Mouse (Mus musculus) hindbrain, embryonic 16.5 days (tissue): Measurements from ENCODE around the gene Gm572. TPM values are rescaled to one million over a fixed set of nuclear protein-coding genes. Genes with fewer than 3 reads are reported as not detected.
A peak's percentile ranks its signal among the peaks of the same experiment; 100 is the strongest.

ENCODE experiments used
- ATAC-seq: fragments of 200-750 bp; cut with Nextera tagmentation; 2 replicates; pipeline ENCODE4 v1.8.0; 2017; ENCODE audit warnings: moderate TSS enrichment, moderate library complexity
- H3K27ac ChIP-seq: fragments of 300-500 bp; sonication (generic); 2 replicates; pipeline ENCODE4 v1.5.1; 2014; ENCODE audit warnings: low read depth, mild to moderate bottlenecking, control low read depth, low read length, moderate library complexity
- H3K27me3 ChIP-seq: fragments of 300-500 bp; sonication (generic); replicated peaks from 2 replicates; pipeline ENCODE4 v1.6.1; 2014; ENCODE audit warnings: low read length; ENCODE audit not compliant: control insufficient read depth, insufficient read depth
- H3K36me3 ChIP-seq: fragments of 300-500 bp; sonication (generic); 2 replicates; pipeline ENCODE4 v1.6.1; 2014; ENCODE audit warnings: mild to moderate bottlenecking, low read length, moderate library complexity, mixed read lengths; ENCODE audit not compliant: control insufficient read depth, insufficient read depth
- H3K4me1 ChIP-seq: fragments of 300-500 bp; sonication (generic); 2 replicates; pipeline ENCODE4 v1.6.1; 2014; ENCODE audit warnings: low read depth, low read length; ENCODE audit not compliant: control insufficient read depth, insufficient read depth
- H3K4me2 ChIP-seq: fragments of 300-500 bp; sonication (generic); 2 replicates; pipeline ENCODE4 v1.6.1; 2014; ENCODE audit warnings: mild to moderate bottlenecking, low read length, control low read depth, moderate library complexity
- H3K4me3 ChIP-seq: fragments of 300-500 bp; sonication (generic); 2 replicates; pipeline ENCODE4 v1.5.1; 2014; ENCODE audit warnings: mild to moderate bottlenecking, low read length, control low read depth, moderate library complexity
- H3K9ac ChIP-seq: fragments of 300-500 bp; sonication (generic); 2 replicates; pipeline ENCODE4 v1.6.1; 2014; ENCODE audit warnings: low read depth, mild to moderate bottlenecking, control low read depth, low read length, moderate library complexity
- H3K9me3 ChIP-seq: fragments of 300-500 bp; sonication (generic); 2 replicates; pipeline ENCODE4 v1.6.1; 2014; ENCODE audit warnings: mild to moderate bottlenecking, low read length, moderate library complexity; ENCODE audit not compliant: control insufficient read depth
- WGBS: fragments of 180-500 bp; shearing (Covaris S2); extraction: QIAGEN DNeasy Blood & Tissue Kit; methylation state at CpG from one replicate; pipeline ENCODE4 v1.1.7; 2014; 5-methylcytosine and 5-hydroxymethylcytosine counted together
- polyA plus RNA-seq: library from polyadenylated mRNA; unstranded; fragments of >200 nt; fragmentation: Nextera tagmentation; extraction: Ambion mirVana; gene quantifications from 2 replicates; pipeline ENCODE4 v1.2.1, GENCODE M21; 2015

The Gm572 gene
- polyA plus RNA-seq, 1 experiment from 2014 or later = not detected

DNA sequence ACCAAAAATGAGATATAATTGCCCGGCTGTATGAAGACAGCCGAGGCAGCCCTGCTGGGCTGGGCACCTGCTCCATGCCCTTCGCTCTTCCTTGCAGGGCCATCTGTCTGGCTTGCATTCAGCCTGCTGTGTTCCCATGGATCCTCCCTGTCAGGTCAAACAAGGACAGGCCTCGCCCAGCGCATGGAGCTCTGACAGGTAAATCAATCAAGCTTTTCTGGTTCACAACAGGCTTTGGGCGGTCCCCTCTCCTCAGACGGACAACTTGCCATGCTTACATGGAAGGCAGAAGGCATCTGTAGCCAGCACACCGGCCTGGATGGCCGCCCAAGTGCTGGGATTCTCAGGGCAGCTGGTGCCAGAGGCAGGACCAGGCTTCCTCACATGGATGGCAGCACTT lies 7.9 kb downstream of the Gm572 start:
- 28% methylated on average over 9 of the region's 9 CpGs for WGBS

DNA sequence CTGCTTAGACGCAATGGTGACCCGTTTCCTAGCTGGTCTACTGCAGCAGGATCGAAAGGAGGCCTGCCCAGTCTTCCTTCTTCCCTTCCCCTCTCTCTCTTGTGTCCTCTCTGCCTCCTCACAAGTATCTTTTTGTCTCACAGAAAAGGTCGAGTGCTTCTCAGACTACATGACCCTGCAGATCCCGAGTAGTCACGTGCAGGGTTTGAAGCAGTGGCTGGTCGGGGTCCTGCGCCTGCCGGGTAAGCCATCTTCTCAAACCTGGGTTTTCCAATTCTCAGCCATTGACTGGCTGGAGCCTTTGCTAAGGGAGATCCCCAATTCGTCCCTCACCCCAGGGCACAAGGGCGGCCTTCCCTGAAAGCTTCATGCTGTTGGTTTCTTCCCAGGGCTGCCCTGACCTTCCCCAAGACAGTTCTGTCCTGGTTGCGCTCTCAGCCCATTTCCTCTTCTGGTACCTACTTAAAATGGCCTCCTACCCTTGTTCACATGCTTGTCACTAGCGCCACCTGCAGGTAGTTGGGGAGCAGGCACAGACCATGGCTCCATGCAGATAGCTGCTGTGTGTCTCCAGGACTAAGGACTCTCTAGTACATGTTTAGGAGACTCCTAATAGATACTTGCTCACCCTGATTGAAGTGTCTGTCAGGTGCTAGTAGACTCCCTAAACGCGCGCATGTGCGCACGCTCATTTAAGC lies 11.7 kb downstream of the Gm572 start:
- Histone ChIP-seq H3K4me2 (no peak overlapping the region), H3K27me3 (no peaks in the 10 kb centered on the region), H3K27ac (no peak overlapping the region), H3K9ac (no peak overlapping the region), H3K9me3 (no peaks in the 10 kb centered on the region), H3K4me1 (no peaks in the 10 kb centered on the region; the same call in 1 of the 2 replicates), H3K36me3 (no peaks in the 10 kb centered on the region), H3K4me3 (no peak overlapping the region)
- 86% methylated on average over 18 of the region's 18 CpGs for WGBS
- no peak for ATAC-seq

More for the DNA sequence above, 7.9 kb downstream of the Gm572 start:
- Histone ChIP-seq H3K4me1 (no peaks in the 10 kb centered on the region; the same call in 1 of the 2 replicates), H3K4me2 (no peak overlapping the region), H3K36me3 (no peaks in the 10 kb centered on the region), H3K27me3 (no peaks in the 10 kb centered on the region), H3K4me3 (no peak overlapping the region), H3K9ac (no peak overlapping the region), H3K9me3 (no peaks in the 10 kb centered on the region), H3K27ac (peak overlapping the region; percentile 55; the same call in 1 of the 2 replicates)
- ATAC-seq = peak; percentile 72

DNA sequence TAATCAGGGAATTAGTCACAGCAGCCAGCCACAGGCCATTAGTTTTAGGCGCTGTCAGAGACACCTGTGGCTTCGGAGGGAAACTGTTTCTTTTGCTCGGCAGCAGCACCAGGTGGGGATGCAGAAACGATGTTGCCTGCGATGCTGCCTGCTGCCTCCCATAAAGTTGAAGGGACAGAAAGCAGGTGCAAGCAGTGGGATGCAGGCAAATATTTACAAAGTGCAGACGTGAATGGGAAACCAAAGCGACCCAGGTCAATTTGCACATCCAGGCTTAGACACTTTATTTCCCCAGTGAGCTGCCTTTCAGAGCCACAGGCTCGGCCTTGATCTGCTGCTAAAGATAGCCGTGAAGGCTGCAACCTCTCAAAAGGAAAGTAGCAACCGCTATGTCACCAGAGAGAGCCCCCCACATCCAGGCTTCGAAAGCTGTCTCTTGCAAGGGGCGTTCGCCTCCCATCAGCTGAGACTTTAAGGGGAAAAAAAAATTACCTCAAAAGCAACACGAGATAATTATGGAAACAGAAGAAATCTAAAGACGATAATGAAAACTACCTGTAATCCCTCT lies 13.7 kb downstream of the Gm572 start:
- no peak overlapping the region for H3K27ac ChIP-seq
- no peaks in the 10 kb centered on the region for H3K4me1 ChIP-seq
- no peak overlapping the region for H3K4me3 ChIP-seq
- H3K4me2 ChIP-seq = no peak overlapping the region
- no peaks in the 10 kb centered on the region for H3K27me3 ChIP-seq
- 33% methylated on average over 15 of the region's 15 CpGs for WGBS
- H3K36me3 ChIP-seq = no peaks in the 10 kb centered on the region
- no peaks in the 10 kb centered on the region for H3K9me3 ChIP-seq
- no peak overlapping the region for H3K9ac ChIP-seq
- no peak for ATAC-seq

DNA sequence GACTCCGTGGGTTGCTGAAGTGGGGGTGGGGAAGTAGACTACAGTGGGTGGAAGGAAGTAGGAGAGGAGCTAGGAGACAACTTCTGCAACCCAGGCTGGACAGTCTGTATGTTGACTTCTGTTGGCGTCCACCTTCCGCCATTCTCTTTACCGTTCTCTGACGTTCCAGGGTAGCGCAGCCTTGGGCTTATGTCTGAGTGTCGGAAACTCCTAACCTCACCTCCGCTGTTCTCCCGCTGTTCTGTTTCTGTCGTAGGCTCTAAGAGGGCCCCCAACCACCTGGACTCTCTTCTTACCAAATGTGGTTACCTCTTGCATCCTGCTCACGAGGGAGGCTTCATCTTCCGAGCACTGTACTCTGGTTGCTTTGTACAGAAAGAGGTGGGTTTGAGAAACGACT lies 14.7 kb downstream of the Gm572 start:
- 87% methylated on average over 13 of the region's 13 CpGs for WGBS

DNA sequence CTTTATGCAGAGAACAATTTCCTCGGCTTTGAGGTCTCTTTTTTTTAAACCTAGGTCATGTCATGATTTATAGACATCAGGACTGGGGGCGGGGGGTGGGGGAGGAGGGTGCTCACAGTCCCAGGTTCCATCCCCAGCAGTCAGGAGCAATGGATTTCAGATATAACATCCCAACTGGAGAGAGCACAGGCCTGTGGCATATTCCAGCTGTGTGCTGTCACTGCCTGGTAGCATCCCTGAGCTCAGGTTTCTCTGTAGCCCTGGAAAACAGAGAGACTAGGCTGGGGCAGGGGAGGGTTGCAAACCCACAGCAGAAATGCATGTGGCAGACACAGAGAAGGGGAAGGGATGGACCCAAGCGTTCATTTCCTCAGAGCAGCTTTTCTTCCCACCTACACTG lies 17.1 kb downstream of the Gm572 start:
- no peak for ATAC-seq
- Histone ChIP-seq H3K4me3 (no peak overlapping the region), H3K27ac (no peak overlapping the region), H3K27me3 (no peaks in the 10 kb centered on the region), H3K4me1 (peaks cover 4% of the 10 kb centered on the region; the same call in 1 of the 2 replicates), H3K9ac (no peak overlapping the region), H3K4me2 (no peak overlapping the region), H3K9me3 (no peaks in the 10 kb centered on the region), H3K36me3 (no peaks in the 10 kb centered on the region)
- 50% methylated on average over 3 of the region's 3 CpGs for WGBS

More for the DNA sequence above, 14.7 kb downstream of the Gm572 start:
- Histone ChIP-seq H3K27me3 (no peaks in the 10 kb centered on the region), H3K4me2 (no peak overlapping the region), H3K4me1 (peaks cover 4% of the 10 kb centered on the region; the same call in 1 of the 2 replicates), H3K9me3 (no peaks in the 10 kb centered on the region), H3K9ac (no peak overlapping the region), H3K36me3 (no peaks in the 10 kb centered on the region), H3K4me3 (no peak overlapping the region), H3K27ac (no peak overlapping the region)
- ATAC-seq = no peak

DNA sequence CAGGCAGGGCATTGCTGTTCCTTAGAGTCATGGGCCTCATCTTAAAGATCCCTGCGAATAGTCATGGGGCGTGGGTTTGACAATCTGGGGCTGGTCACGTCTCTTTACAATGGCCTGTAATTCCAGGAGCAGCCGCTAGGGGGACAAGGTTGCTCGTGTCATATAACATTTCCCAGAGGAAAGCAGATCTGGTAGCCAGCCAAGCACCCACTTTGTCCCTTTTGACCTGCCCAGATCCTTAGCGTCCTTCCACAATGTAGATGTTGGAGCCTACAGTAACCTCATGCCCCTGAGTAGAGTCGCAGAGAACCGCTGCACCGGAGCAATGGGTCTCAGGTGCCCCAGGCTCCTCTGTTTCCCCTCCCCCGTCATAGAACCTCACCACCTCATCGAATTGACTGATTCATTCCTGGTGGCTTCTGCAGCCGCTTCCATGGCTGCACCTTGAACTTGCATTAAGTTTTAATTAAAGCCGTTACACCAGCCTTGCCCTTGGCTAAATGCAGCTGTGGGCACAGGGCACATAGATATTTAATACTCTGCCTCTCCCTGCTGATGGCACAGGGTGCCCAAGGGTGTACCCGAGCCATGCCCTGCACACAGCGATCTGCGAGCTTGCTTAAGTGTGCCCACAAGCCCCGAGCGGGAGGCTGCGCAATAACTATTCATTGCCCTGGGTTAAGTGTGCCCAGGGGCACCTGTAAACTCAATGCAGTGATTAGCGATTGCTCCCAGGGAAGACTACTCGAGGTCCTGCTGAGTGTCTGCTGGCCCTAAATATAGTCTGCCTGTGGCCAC lies 19.2 kb downstream of the Gm572 start:
- H3K9ac ChIP-seq = no peak overlapping the region
- no peak overlapping the region for H3K27ac ChIP-seq
- peak overlapping the region; percentile 44 for H3K4me2 ChIP-seq
- no peaks in the 10 kb centered on the region for H3K27me3 ChIP-seq
- peak; percentile 41; the same call in 1 of the 2 replicates for ATAC-seq
- peaks cover 4% of the 10 kb centered on the region; the same call in 1 of the 2 replicates for H3K4me1 ChIP-seq
- H3K4me3 ChIP-seq = no peak overlapping the region
- WGBS = 26% methylated on average over 21 of the region's 21 CpGs
- no peaks in the 10 kb centered on the region for H3K9me3 ChIP-seq
- no peaks in the 10 kb centered on the region for H3K36me3 ChIP-seq

DNA sequence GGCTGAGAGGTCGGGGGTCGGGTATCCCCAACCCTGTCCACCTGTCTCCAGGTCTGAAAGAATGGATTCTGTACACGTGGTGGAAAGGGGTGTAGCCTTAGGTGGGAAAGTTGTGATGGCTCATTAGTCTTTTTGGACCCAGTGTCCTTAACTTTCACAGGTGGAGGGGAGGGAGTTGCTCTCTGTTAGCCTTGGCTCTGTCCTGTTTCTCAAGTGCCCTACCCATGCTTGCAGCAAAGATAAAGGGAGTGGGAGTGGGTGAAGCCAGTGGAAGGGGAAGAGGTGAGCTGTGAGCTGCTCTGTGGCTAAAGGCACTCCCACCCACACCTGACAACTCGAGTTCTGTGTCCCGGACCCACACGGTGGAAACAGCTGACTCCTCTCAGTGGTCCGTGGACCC lies 20.2 kb downstream of the Gm572 start:
- no peak overlapping the region for H3K4me2 ChIP-seq
- no peaks in the 10 kb centered on the region for H3K9me3 ChIP-seq
- no peaks in the 10 kb centered on the region for H3K27me3 ChIP-seq
- peaks cover 4% of the 10 kb centered on the region; the same call in 1 of the 2 replicates for H3K4me1 ChIP-seq
- no peaks in the 10 kb centered on the region for H3K36me3 ChIP-seq
- H3K9ac ChIP-seq = no peak overlapping the region
- no peak overlapping the region for H3K27ac ChIP-seq
- 70% methylated on average over 7 of the region's 7 CpGs for WGBS
- H3K4me3 ChIP-seq = no peak overlapping the region
- no peak for ATAC-seq

DNA sequence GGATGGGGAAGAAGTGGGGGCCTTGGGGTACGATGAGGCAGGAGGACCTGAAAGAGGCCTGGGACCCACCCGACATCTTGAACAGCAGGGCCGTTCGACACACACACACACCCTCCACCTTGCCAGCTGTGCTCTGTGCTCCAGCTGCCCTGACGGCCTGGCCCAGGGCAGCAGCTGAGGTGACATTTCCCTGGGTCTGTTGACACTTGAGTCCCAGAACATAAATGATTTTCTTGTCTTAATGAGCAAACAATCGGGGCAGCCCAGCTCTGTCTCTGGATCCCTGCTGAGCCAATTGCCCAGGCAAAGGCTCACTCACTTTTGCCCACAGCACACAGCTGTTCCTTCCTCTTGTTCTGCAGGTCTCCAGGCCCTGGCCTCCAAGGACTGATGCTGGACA lies 20.9 kb downstream of the Gm572 start:
- Histone ChIP-seq H3K4me3 (no peak overlapping the region), H3K4me2 (no peak overlapping the region), H3K36me3 (no peaks in the 10 kb centered on the region), H3K9ac (no peak overlapping the region), H3K27ac (no peak overlapping the region), H3K27me3 (no peaks in the 10 kb centered on the region), H3K9me3 (no peaks in the 10 kb centered on the region), H3K4me1 (peaks cover 4% of the 10 kb centered on the region; the same call in 1 of the 2 replicates)
- 29% methylated on average over 6 of the region's 6 CpGs for WGBS
- no peak for ATAC-seq
